Mouse (Mus musculus): Measurements from ENCODE around the gene Cpped1. TPM values are rescaled to one million over a fixed set of nuclear protein-coding genes. Genes with fewer than 3 reads are reported as not detected.

Gene Cpped1
- polyA plus RNA-seq, 1 experiment from 2014 or later, result 18.4 TPM

GRCm38 (mm10) chr16:11828816-11829215 lies 80.4 kb downstream of the Cpped1 start:
- H3K4me3 ChIP-seq (ENCODE audit: low read depth, low read length), result no peak overlapping the region
- no peak overlapping the region for H3K4me2 ChIP-seq (ENCODE audit: low read depth, severe bottlenecking)
- no peaks in the 10 kb centered on the region for H3K9me3 ChIP-seq (ENCODE audit: control insufficient read depth, low read length)
- WGBS, result 88% methylated on average over 1 of the region's 1 CpGs
- H3K9ac ChIP-seq (ENCODE audit: low read length), result no peak overlapping the region
- ATAC-seq (ENCODE audit: insufficient number of reproducible peaks, low FRiP score, low TSS enrichment, low read depth) (no peak), DNase-seq (ENCODE audit: low spot score) (no peak)
- no peaks in the 10 kb centered on the region for H3K4me1 ChIP-seq (ENCODE audit: control insufficient read depth, insufficient read depth, low read length)
- no peak overlapping the region for H3K27ac ChIP-seq (replicated peaks; ENCODE audit: low read depth, low read length)
- H3K27me3 ChIP-seq (ENCODE audit: control insufficient read depth, insufficient read depth, low read length), result no peaks in the 10 kb centered on the region
- H3K36me3 ChIP-seq (ENCODE audit: control insufficient read depth, insufficient read depth, low read length), result no peaks in the 10 kb centered on the region

GRCm38 (mm10) chr16:11824833-11825232 lies 84.4 kb downstream of the Cpped1 start:
- ATAC-seq (ENCODE audit: insufficient number of reproducible peaks, low FRiP score, low TSS enrichment, low read depth), result no peak
- no peak overlapping the region for H3K4me3 ChIP-seq (ENCODE audit: low read depth, low read length)

GRCm38 (mm10) chr16:11824385-11824784 lies 84.9 kb downstream of the Cpped1 start:
- 81% methylated on average over 8 of the region's 8 CpGs for WGBS

More at GRCm38 (mm10) chr16:11824833-11825232, 84.4 kb downstream of the Cpped1 start:
- no peak overlapping the region for H3K27ac ChIP-seq (replicated peaks; ENCODE audit: low read depth, low read length)
- no peaks in the 10 kb centered on the region for H3K4me1 ChIP-seq (ENCODE audit: control insufficient read depth, insufficient read depth, low read length)
- no peak overlapping the region for H3K9ac ChIP-seq (ENCODE audit: low read length)
- no peaks in the 10 kb centered on the region for H3K9me3 ChIP-seq (ENCODE audit: control insufficient read depth, low read length)
- H3K36me3 ChIP-seq (ENCODE audit: control insufficient read depth, insufficient read depth, low read length), result no peaks in the 10 kb centered on the region
- 77% methylated on average over 7 of the region's 7 CpGs for WGBS
- DNase-seq (ENCODE audit: low spot score), result no peak
- no peak overlapping the region for H3K4me2 ChIP-seq (ENCODE audit: low read depth, severe bottlenecking)
- H3K27me3 ChIP-seq (ENCODE audit: control insufficient read depth, insufficient read depth, low read length), result no peaks in the 10 kb centered on the region

GRCm38 (mm10) chr16:11820791-11821190 lies 88.5 kb downstream of the Cpped1 start:
- no peaks in the 10 kb centered on the region for H3K36me3 ChIP-seq (ENCODE audit: control insufficient read depth, insufficient read depth, low read length)

More at GRCm38 (mm10) chr16:11824385-11824784, 84.9 kb downstream of the Cpped1 start:
- ATAC-seq (ENCODE audit: insufficient number of reproducible peaks, low FRiP score, low TSS enrichment, low read depth) (no peak), DNase-seq (ENCODE audit: low spot score) (no peak)
- H3K9me3 ChIP-seq (ENCODE audit: control insufficient read depth, low read length), result no peaks in the 10 kb centered on the region
- H3K4me3 ChIP-seq (ENCODE audit: low read depth, low read length), result no peak overlapping the region
- H3K27ac ChIP-seq (replicated peaks; ENCODE audit: low read depth, low read length), result no peak overlapping the region
- H3K4me2 ChIP-seq (ENCODE audit: low read depth, severe bottlenecking), result no peak overlapping the region
- H3K4me1 ChIP-seq (ENCODE audit: control insufficient read depth, insufficient read depth, low read length), result no peaks in the 10 kb centered on the region
- H3K9ac ChIP-seq (ENCODE audit: low read length), result no peak overlapping the region
- H3K36me3 ChIP-seq (ENCODE audit: control insufficient read depth, insufficient read depth, low read length), result no peaks in the 10 kb centered on the region
- no peaks in the 10 kb centered on the region for H3K27me3 ChIP-seq (ENCODE audit: control insufficient read depth, insufficient read depth, low read length)

GRCm38 (mm10) chr16:11814935-11815650 lies 94.2 kb downstream of the Cpped1 start:
- WGBS, result 85% methylated on average over 10 of the region's 10 CpGs

More at GRCm38 (mm10) chr16:11820791-11821190, 88.5 kb downstream of the Cpped1 start:
- Histone ChIP-seq H3K4me3 (ENCODE audit: low read depth, low read length) (no peak overlapping the region), H3K9me3 (ENCODE audit: control insufficient read depth, low read length) (no peaks in the 10 kb centered on the region), H3K27ac (replicated peaks; ENCODE audit: low read depth, low read length) (no peak overlapping the region), H3K4me2 (ENCODE audit: low read depth, severe bottlenecking) (no peak overlapping the region), H3K9ac (ENCODE audit: low read length) (no peak overlapping the region), H3K27me3 (ENCODE audit: control insufficient read depth, insufficient read depth, low read length) (no peaks in the 10 kb centered on the region), H3K4me1 (ENCODE audit: control insufficient read depth, insufficient read depth, low read length) (no peaks in the 10 kb centered on the region)
- ATAC-seq (ENCODE audit: insufficient number of reproducible peaks, low FRiP score, low TSS enrichment, low read depth) (no peak), DNase-seq (ENCODE audit: low spot score) (peak; percentile 26)
- 54% methylated on average over 7 of the region's 7 CpGs for WGBS

GRCm38 (mm10) chr16:11812119-11812518 lies 97.1 kb downstream of the Cpped1 start:
- no peak for DNase-seq (ENCODE audit: low spot score)
- H3K4me2 ChIP-seq (ENCODE audit: low read depth, severe bottlenecking), result no peak overlapping the region
- no peak for ATAC-seq (ENCODE audit: insufficient number of reproducible peaks, low FRiP score, low TSS enrichment, low read depth)
- no peak overlapping the region for H3K9ac ChIP-seq (ENCODE audit: low read length)
- no peaks in the 10 kb centered on the region for H3K36me3 ChIP-seq (ENCODE audit: control insufficient read depth, insufficient read depth, low read length)
- H3K27me3 ChIP-seq (ENCODE audit: control insufficient read depth, insufficient read depth, low read length), result no peaks in the 10 kb centered on the region
- 83% methylated on average over 8 of the region's 8 CpGs for WGBS
- H3K4me1 ChIP-seq (ENCODE audit: control insufficient read depth, insufficient read depth, low read length), result 0 out of 2 replicates have a peak, but pooled peaks cover 2% of the 10 kb centered on the region
- no peak overlapping the region for H3K4me3 ChIP-seq (ENCODE audit: low read depth, low read length)
- no peak overlapping the region for H3K27ac ChIP-seq (replicated peaks; ENCODE audit: low read depth, low read length)
- no peaks in the 10 kb centered on the region for H3K9me3 ChIP-seq (ENCODE audit: control insufficient read depth, low read length)

More at GRCm38 (mm10) chr16:11814935-11815650, 94.2 kb downstream of the Cpped1 start:
- DNase-seq (ENCODE audit: low spot score) (no peak), ATAC-seq (ENCODE audit: insufficient number of reproducible peaks, low FRiP score, low TSS enrichment, low read depth) (no peak)
- no peaks in the 10 kb centered on the region for H3K4me1 ChIP-seq (ENCODE audit: control insufficient read depth, insufficient read depth, low read length)
- H3K4me2 ChIP-seq (ENCODE audit: low read depth, severe bottlenecking), result no peak overlapping the region
- no peak overlapping the region for H3K9ac ChIP-seq (ENCODE audit: low read length)
- no peak overlapping the region for H3K27ac ChIP-seq (replicated peaks; ENCODE audit: low read depth, low read length)
- no peaks in the 10 kb centered on the region for H3K36me3 ChIP-seq (ENCODE audit: control insufficient read depth, insufficient read depth, low read length)
- no peaks in the 10 kb centered on the region for H3K27me3 ChIP-seq (ENCODE audit: control insufficient read depth, insufficient read depth, low read length)
- H3K9me3 ChIP-seq (ENCODE audit: control insufficient read depth, low read length), result no peaks in the 10 kb centered on the region
- H3K4me3 ChIP-seq (ENCODE audit: low read depth, low read length), result no peak overlapping the region

GRCm38 (mm10) chr16:11809615-11810014 lies 99.6 kb downstream of the Cpped1 start:
- ATAC-seq (ENCODE audit: insufficient number of reproducible peaks, low FRiP score, low TSS enrichment, low read depth) (no peak), DNase-seq (ENCODE audit: low spot score) (no peak)
- Histone ChIP-seq H3K4me2 (ENCODE audit: low read depth, severe bottlenecking) (no peak overlapping the region), H3K9ac (ENCODE audit: low read length) (no peak overlapping the region), H3K4me3 (ENCODE audit: low read depth, low read length) (no peak overlapping the region), H3K27ac (replicated peaks; ENCODE audit: low read depth, low read length) (no peak overlapping the region), H3K27me3 (ENCODE audit: control insufficient read depth, insufficient read depth, low read length) (no peaks in the 10 kb centered on the region), H3K36me3 (ENCODE audit: control insufficient read depth, insufficient read depth, low read length) (no peaks in the 10 kb centered on the region), H3K4me1 (ENCODE audit: control insufficient read depth, insufficient read depth, low read length) (0 out of 2 replicates have a peak, but pooled peaks cover 2% of the 10 kb centered on the region), H3K9me3 (ENCODE audit: control insufficient read depth, low read length) (no peaks in the 10 kb centered on the region)
- WGBS, result 47% methylated on average over 8 of the region's 8 CpGs

- no peaks in the 10 kb centered on the region for H3K9me3 ChIP-seq (ENCODE audit: control insufficient read depth, low read length)
- H3K4me1 ChIP-seq (ENCODE audit: control insufficient read depth, insufficient read depth, low read length), result no peaks in the 10 kb centered on the region
- ATAC-seq (ENCODE audit: insufficient number of reproducible peaks, low FRiP score, low TSS enrichment, low read depth) (no peak), DNase-seq (ENCODE audit: low spot score) (no peak)
- H3K4me2 ChIP-seq (ENCODE audit: low read depth, severe bottlenecking), result no peak overlapping the region
- H3K4me3 ChIP-seq (ENCODE audit: low read depth, low read length), result no peak overlapping the region
- H3K27me3 ChIP-seq (ENCODE audit: control insufficient read depth, insufficient read depth, low read length), result no peaks in the 10 kb centered on the region
- H3K9ac ChIP-seq (ENCODE audit: low read length), result no peak overlapping the region
- WGBS, result 86% methylated on average over 7 of the region's 7 CpGs
- H3K36me3 ChIP-seq (ENCODE audit: control insufficient read depth, insufficient read depth, low read length), result no peaks in the 10 kb centered on the region
- H3K27ac ChIP-seq (replicated peaks; ENCODE audit: low read depth, low read length), result no peak overlapping the region
Measured at GRCm38 (mm10) chr16:11801960-11802539, 107.2 kb downstream of the Cpped1 start.

All from limb, embryonic 11.5 days (tissue).